ENCODE assay signal across 18 mouse cellular contexts in genomic region chr5:25829308-25830094, GRCm38 (mm10).
DNase-seq lines count a peak whose midpoint lies in the region; ATAC-seq and TF ChIP-seq lines count a peak whose summit lies in the region.
"Had no signal": no experiment of that assay in that cellular context is flagged by ENCODE, and none has a peak within 500 bp of the region (broad histone marks: within the 10 kb centered on the region; RNA-seq: fewer than 3 reads in every experiment).

No protein-coding gene starts in this region.

- ATAC-seq in hindbrain, postnatal 0 days, result peak; percentile 63
- ATAC-seq in hindbrain, embryonic 11.5 days (ENCODE audit: low FRiP score), result no peak
- peak; percentile 76; the same call in 1 of the 2 replicates for ATAC-seq in forebrain, embryonic 12.5 days (ENCODE audit: low FRiP score)
- ATAC-seq in neural tube, embryonic 15.5 days (ENCODE audit: low FRiP score), result 0 out of 2 replicates have a peak, but pooled peaks have one; percentile 28
- ATAC-seq: lung, postnatal 0 days had no signal

- H3K4me1 ChIP-seq in hindbrain, postnatal 0 days (ENCODE audit: insufficient read depth, low read length), result no peaks in the 10 kb centered on the region; the same call in 1 of the 2 replicates
- no peaks in the 10 kb centered on the region for H3K4me1 ChIP-seq in hindbrain, embryonic 11.5 days (replicated peaks; ENCODE audit: control insufficient read depth, insufficient read depth, low read length)
- peaks cover 8% of the 10 kb centered on the region; the same call in 1 of the 2 replicates for H3K4me1 ChIP-seq in forebrain, embryonic 12.5 days
- peaks cover 5% of the 10 kb centered on the region for H3K4me1 ChIP-seq in neural tube, embryonic 15.5 days
- H3K4me1 ChIP-seq: neural tube, embryonic 12.5 days had no signal

- TF ChIP-seq CTCF in hindbrain, postnatal 0 days (IDR thresholded peaks at IDR 0.05; ENCODE audit: low read depth), result no peak

- no peak overlapping the region for H3K4me2 ChIP-seq in hindbrain, postnatal 0 days (ENCODE audit: low read depth, low read length)
- no peak overlapping the region for H3K4me2 ChIP-seq in hindbrain, embryonic 11.5 days (replicated peaks; ENCODE audit: low read depth, low read length)
- no peak overlapping the region for H3K4me2 ChIP-seq in forebrain, embryonic 12.5 days
- 0 out of 2 replicates have a peak overlapping the region, but pooled peaks have one; percentile 11 for H3K4me2 ChIP-seq in neural tube, embryonic 15.5 days
- H3K4me2 ChIP-seq: neural tube, embryonic 12.5 days had no signal

- H3K27me3 ChIP-seq in hindbrain, postnatal 0 days (ENCODE audit: insufficient read depth, low read length), result no peaks in the 10 kb centered on the region
- H3K27me3 ChIP-seq in hindbrain, embryonic 11.5 days (ENCODE audit: control insufficient read depth, insufficient read depth, low read length), result no peaks in the 10 kb centered on the region
- no peaks in the 10 kb centered on the region for H3K27me3 ChIP-seq in forebrain, embryonic 12.5 days
- H3K27me3 ChIP-seq in neural tube, embryonic 15.5 days (replicated peaks), result no peaks in the 10 kb centered on the region
- H3K27me3 ChIP-seq: neural tube, embryonic 12.5 days had no signal

- no peak overlapping the region for H3K9ac ChIP-seq in hindbrain, postnatal 0 days (replicated peaks; ENCODE audit: low read length)
- H3K9ac ChIP-seq in hindbrain, embryonic 11.5 days (ENCODE audit: low read depth, low read length), result no peak overlapping the region
- no peak overlapping the region for H3K9ac ChIP-seq in forebrain, embryonic 12.5 days
- H3K9ac ChIP-seq in neural tube, embryonic 15.5 days (replicated peaks), result no peak overlapping the region
- H3K9ac ChIP-seq: neural tube, embryonic 12.5 days had no signal

- 66% methylated on average over 16 of the region's 16 CpGs for WGBS in hindbrain, postnatal 0 days
- 86% methylated on average over 16 of the region's 16 CpGs for WGBS in hindbrain, embryonic 11.5 days
- 40% methylated on average over 16 of the region's 16 CpGs for WGBS in forebrain, embryonic 12.5 days
- WGBS in neural tube, embryonic 15.5 days, result 62% methylated on average over 16 of the region's 16 CpGs

- no peaks in the 10 kb centered on the region for H3K36me3 ChIP-seq in hindbrain, postnatal 0 days (ENCODE audit: insufficient read depth, low read length)
- H3K36me3 ChIP-seq in hindbrain, embryonic 11.5 days (ENCODE audit: control insufficient read depth, insufficient read depth, low read length), result no peaks in the 10 kb centered on the region
- H3K36me3 ChIP-seq in forebrain, embryonic 12.5 days (replicated peaks), result no peaks in the 10 kb centered on the region
- H3K36me3 ChIP-seq in neural tube, embryonic 15.5 days, result no peaks in the 10 kb centered on the region
- H3K36me3 ChIP-seq: neural tube, embryonic 12.5 days had no signal

- DNase-seq in hindbrain, postnatal 0 days (ENCODE audit: low spot score), result peak; percentile 36
- DNase-seq in hindbrain, embryonic 11.5 days (ENCODE audit: low spot score), result no peak
- peak; percentile 54 for DNase-seq in brain, adult 2 months (ENCODE audit: low read depth, low spot score)
- no peak for DNase-seq in cerebellum, adult 9-10 months
- no peak for DNase-seq in ovary, adult 18-20 months (ENCODE audit: low spot score)
- DNase-seq: adrenal gland, postnatal 36 days; cerebellum, adult 8-10 months; gastrocnemius, postnatal 14 days; kidney, adult 11 months; layer of hippocampus, postnatal 36 days; left cerebral cortex, postnatal 4 days; liver; right cerebral cortex, postnatal 4 days had no signal

- no peaks in the 10 kb centered on the region for H3K9me3 ChIP-seq in hindbrain, postnatal 0 days (ENCODE audit: low read length)
- H3K9me3 ChIP-seq in hindbrain, embryonic 11.5 days (ENCODE audit: control insufficient read depth, low read length), result no peaks in the 10 kb centered on the region
- no peaks in the 10 kb centered on the region for H3K9me3 ChIP-seq in forebrain, embryonic 12.5 days
- H3K9me3 ChIP-seq in neural tube, embryonic 15.5 days (replicated peaks), result no peaks in the 10 kb centered on the region
- H3K9me3 ChIP-seq: neural tube, embryonic 12.5 days had no signal

- H3K27ac ChIP-seq in hindbrain, postnatal 0 days, result no peak overlapping the region
- H3K27ac ChIP-seq in hindbrain, embryonic 11.5 days (ENCODE audit: low read depth, low read length), result no peak overlapping the region
- no peak overlapping the region for H3K27ac ChIP-seq in forebrain, embryonic 12.5 days
- H3K27ac ChIP-seq in neural tube, embryonic 15.5 days (replicated peaks), result no peak overlapping the region
- H3K27ac ChIP-seq: kidney, postnatal 0 days; neural tube, embryonic 12.5 days had no signal

- no peak overlapping the region for H3K4me3 ChIP-seq in hindbrain, postnatal 0 days (ENCODE audit: low read length)
- H3K4me3 ChIP-seq in hindbrain, embryonic 11.5 days (ENCODE audit: low read depth, low read length), result no peak overlapping the region
- no peak overlapping the region for H3K4me3 ChIP-seq in forebrain, embryonic 12.5 days (replicated peaks)
- no peak overlapping the region for H3K4me3 ChIP-seq in neural tube, embryonic 15.5 days (replicated peaks)
- H3K4me3 ChIP-seq: neural tube, embryonic 12.5 days had no signal

Comparison
In these comparisons a context has a peak if more than half of its experiments do, and no peak if none do; other contexts are left out.
1. DNase-seq: peak in hindbrain, postnatal 0 days (single experiment) and brain, adult 2 months (single experiment); none in hindbrain, embryonic 11.5 days (single experiment), cerebellum, adult 9-10 months (single experiment) and ovary, adult 18-20 months (single experiment).